Mouse (Mus musculus): ENCODE data around the gene Trabd2b.

- TF ChIP-seq POLR2A (IDR thresholded peaks at IDR 0.05; ENCODE audit: insufficient read depth, low read length): no peak
- no peak for TF ChIP-seq CTCF (IDR thresholded peaks at IDR 0.05; ENCODE audit: low read depth, low read length)
Observed at GRCm38 (mm10) chr4:114486885-114487531, 80.5 kb downstream of the Trabd2b start.

Measured in ES-Bruce4 (cell line).